Mouse (Mus musculus) 416B (cell line): ENCODE measurements around the gene Rfc2.

Experiments used
- DNase-seq: peaks from one replicate; pipeline ENCODE4 v3.0.0; 2011; ENCODE audit warnings: low read depth

Rfc2 gene

DNA sequence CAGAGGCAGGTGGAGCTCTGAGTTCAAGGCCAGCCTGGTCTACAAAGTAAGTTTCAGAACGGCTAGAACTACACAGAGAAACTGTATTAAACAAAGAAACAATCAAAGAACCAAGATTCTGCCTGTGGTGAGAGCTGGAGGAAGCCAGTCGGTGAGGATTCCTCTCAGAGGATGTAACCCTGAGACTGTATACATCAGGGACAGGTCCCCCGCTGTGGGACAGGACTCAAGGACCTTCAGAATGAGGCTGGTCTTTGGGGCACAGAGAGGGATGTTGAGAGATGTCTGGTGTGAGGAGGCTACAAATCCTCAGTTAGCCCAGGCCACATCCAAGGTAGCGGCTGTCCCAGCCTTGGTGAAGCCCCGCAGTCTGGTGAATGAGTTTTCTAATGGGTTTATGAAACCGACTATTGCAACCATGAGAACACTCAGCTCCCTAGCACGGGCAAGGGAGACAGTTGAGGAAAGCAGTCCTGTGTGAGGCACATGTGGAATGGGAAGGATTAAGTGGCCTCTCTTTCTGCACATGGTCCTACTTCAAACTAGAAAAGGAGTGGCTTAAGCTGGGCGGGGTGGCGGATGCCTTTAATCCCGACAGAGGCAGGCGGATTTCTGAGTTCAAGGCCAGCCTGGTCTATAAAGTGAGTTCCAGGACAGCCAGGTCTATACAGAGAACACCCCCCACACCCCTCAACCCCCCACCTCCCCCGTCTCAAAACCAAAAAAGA is 28.9 kb downstream of the Rfc2 start:
- no peak for DNase-seq

DNA sequence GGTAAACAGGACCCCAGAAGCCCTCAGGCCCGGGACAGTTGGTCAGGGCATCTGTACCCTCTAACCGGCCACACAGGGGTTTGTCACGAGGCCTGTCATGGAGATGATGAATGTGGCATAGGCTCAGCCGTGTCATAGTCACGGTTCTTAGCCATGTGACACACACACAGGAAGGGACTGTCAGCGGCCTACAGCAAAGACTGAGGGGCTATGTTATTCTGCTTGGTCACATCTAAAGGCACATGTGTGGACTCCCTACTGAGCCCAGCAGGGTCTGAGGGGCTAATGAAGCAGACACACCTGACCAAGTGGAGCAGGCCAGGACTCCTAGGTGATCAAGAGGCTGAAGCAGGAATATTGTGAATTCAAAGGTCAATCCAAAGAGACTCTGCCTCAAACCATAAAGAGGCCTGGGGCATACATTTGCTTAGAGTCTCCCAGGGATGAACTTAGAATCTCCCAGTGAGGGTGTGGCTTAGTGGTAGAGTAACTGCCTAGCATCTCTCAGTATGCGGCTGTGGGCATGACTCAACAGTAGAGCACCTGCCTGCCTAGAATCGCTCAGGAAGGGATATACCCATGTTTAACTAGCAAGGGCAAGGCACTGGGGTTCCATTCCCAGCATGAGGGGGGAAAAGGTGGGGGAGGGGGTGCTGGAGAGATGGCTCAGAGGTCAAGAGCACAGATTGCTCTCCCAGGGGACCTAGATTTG is 30.8 kb downstream of the Rfc2 start:
- peak; percentile 67 for DNase-seq

DNA sequence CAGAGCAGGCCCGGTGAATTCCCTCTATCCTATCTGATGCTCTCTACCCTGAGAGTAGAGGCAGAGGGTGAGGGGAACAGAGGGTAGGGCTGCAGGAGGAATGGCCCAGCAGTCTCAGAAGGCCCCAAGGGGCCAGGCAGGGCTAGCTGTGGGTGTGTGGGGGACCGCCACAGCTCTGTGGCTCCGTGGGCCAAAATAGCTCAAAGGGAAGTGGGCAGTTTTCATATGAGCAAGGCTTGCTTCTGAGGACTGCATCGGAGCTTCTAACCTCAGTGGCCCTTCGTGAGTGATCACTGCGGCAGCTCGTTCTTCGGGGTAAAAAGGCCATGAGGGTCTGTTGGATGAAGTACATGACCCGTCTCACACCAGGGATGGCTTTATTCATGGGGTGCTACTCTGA is 32.6 kb downstream of the Rfc2 start:
- DNase-seq: peak; percentile 39

- peak; percentile 54 for DNase-seq
Measured at GRCm38 (mm10) chr5:134614296-134614695, 33.1 kb downstream of the Rfc2 start.

GRCm38 (mm10) chr5:134614802-134615201 is 33.6 kb downstream of the Rfc2 start, which contains the start of gene Lat2:
Lat2 (minus strand) TSS chr5:134615025.
- peak; percentile 91 for DNase-seq

- DNase-seq: no peak
Measured at GRCm38 (mm10) chr5:134615380-134615779, 34.2 kb downstream of the Rfc2 start.

GRCm38 (mm10) chr5:134615780-134616179 is 34.6 kb downstream of the Rfc2 start:
- no peak for DNase-seq

DNA sequence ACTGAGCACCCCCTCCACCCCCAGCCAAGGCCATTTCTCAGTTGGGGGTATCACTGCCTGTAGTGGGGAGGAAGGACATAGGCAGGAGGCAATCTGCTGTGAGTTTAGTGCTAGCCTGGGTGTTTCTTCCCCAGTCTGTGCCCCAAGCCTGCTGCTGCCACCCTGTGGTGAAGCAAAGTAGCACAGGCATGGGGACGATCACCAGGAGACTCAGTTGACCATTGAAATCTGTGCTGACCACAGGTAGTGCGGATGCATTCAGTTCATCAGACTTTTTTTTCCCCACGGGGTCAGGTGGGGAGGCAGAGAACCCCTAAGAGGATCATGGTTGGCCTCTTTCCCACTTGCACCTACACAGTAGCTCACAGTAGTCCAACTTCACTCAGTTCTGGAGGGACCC is 35.9 kb downstream of the Rfc2 start:
- peak; percentile 76 for DNase-seq

DNA sequence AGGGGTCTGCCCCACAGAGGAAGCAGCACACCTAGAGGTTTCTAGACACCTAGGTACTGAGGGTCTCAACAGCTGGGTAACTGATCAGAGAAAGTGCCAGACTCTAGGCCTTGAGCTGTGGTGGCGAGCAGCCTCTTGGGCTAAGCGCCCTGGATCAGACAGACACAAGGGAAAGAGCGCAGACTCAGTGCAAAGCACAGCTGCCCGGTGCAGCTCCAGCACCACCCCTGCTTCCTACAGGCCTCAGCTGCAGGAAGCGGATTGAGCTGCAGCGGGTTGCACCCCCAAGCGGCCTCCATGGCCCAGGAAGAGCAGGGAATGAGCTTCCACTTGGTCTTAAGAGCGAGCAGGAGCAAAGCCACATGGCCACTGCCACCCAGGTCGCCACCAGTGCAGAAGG is 39.3 kb downstream of the Rfc2 start:
- DNase-seq: no peak

DNA sequence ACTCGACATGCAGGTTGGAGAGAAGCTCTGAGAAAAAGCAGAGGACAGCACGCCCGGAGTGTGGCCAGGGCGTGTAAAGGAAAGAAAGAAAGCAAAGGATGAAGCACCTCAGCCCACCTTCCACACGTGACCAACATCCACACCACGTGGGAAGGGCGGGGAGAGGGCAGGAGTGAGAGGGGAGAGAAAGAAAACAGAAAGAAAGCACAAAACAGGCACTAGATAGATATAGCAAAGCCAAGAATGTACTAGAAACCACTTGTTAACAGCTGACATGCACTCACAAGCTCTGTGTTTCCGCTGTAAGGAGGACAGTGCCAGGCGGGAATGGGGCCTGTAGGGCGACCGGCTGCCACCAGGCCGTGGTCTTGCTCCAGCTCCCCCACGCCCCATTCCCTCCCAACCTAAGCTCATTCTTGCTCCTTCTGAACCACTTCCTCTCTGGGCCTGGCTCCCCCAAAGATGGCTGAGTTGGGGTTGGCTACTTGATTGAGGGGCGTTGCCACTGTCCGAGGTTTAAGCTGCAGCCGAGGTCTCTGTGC is 40.0 kb downstream of the Rfc2 start:
- DNase-seq: no peak

- no peak for DNase-seq
Measured at GRCm38 (mm10) chr5:134622069-134622468, 40.9 kb downstream of the Rfc2 start.

- DNase-seq: peak; percentile 45
Measured at GRCm38 (mm10) chr5:134629508-134629907, 48.3 kb downstream of the Rfc2 start.

DNA sequence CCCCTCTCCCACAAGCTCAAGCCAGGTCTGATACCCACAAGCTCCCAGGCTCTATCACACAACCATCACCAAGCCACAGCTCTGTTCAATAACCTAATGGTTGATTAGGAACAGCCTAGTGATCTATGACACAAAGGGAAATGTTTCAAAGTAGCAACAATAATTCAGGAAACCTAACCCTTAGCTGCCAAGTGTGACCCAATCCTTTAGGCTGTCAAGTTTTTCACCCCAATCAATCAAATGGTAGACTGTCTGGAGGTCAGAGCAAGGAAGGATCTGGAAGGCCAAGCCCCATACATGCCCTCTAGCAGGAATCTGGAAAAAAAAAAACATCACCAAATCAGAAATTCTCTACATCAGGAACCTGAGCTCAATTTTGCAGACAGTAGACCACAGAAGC is 49.7 kb downstream of the Rfc2 start:
- DNase-seq: no peak

DNA sequence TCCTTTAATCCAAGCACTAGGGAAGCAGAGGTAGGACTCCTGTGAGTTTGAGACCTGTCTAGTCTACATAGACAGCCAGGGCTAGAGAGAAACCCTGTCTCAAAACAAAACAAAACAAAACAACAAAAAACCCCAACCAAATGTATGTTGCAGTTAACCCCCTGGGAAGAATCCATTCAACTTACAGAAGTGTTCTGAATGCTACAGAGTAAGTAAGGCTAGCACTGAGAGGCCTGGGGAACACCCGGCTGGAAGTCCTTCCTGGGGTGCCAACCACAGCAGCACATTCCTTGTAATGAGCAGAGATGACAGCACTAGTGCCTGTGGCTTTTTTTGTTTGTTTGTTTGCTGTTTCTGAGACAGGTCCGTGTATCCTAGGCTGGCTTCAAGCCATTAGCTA is 51.7 kb downstream of the Rfc2 start:
- DNase-seq: no peak

- peak; percentile 36 for DNase-seq
Measured at GRCm38 (mm10) chr5:134637820-134638367, 56.7 kb downstream of the Rfc2 start.

DNA sequence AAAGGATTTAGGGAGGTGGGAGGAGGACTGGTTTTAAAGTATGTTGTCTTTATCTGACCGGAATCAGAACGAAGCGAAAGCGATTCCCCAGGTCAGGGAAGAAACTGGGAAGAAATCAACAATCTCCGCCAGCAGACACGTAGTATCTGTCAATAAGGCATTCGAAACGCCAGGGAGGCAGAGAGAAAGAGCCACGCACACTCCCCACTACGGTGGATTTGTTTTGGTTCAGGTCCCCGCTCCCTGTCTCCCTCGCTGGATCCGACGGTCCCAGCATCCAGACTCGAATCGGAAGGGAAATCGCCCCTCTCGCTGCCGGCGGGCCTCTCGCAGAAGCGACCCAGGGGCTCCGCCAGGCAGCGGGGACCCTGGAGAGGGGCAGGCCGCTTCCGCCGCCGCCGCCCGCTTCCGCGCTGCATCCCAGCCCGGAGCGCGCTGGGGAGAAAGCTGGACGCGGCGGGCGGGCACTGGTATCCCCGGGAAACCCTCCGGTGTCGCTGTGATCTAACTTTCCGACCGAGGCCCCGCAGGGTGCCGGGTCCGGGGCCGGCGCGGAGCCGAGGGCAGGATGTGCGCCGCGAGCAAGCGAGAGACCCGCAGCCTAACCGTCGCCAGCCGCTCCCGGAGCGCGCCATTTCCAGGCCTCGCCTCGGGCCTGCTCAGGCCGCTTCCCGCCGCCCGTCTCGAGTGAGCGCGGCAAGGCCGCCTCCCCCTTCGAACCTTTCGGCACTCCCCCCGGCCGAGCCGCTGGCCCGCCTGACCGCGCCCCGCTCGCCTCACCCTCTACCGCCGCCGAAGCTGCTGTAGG is 57.5 kb downstream of the Rfc2 start:
- no peak for DNase-seq

DNA sequence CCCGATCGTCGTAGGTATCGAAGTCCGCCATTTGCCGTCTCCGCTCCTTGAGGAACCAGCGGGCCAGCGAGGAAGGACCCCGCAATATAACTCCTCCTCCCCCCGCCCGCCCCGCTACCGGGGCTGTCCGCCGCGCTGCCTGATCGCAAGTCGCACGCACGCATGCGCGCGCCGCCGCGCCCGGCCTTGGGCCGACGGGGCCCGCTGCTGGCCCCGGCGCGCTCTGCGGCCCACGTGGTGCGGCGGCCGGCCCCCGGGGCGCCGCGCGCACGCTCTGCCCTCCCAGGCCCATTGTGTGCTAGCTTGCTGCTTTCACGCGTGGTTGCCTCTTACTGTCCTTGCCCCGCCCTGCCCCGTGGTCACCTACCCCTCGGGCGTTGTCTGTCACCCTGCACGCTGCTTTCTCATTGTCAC is 58.1 kb downstream of the Rfc2 start, which contains the start of gene Eif4h:
Gene Eif4h, minus strand, starts transcription at position 222 of the 414 bp plus-strand sequence.
- DNase-seq: peak; percentile 95

DNA sequence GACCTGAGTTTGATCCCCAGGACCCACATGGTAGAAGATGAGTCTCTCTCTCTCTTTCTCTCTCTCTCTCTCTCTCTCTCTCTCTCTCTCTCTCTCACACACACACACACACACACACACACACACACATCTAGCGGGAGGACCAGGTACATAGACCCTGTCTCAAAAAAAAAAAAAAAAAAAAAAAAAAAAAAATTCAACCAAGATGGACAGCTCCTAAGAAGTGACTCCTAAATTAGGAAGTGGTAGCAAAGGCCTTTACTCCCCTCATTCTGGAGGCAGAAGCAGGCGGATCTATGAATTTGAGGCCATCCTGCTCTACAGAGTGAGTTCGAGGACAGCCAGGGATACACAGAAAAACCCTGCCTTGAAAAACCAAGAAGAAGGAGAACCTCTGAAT is 59.2 kb downstream of the Rfc2 start:
- DNase-seq: no peak

- peak; percentile 58 for DNase-seq
Measured at GRCm38 (mm10) chr5:134644121-134644520, 63.0 kb downstream of the Rfc2 start.

GRCm38 (mm10) chr5:134644643-134645118 is 63.5 kb downstream of the Rfc2 start:
- DNase-seq: peak; percentile 71

DNA sequence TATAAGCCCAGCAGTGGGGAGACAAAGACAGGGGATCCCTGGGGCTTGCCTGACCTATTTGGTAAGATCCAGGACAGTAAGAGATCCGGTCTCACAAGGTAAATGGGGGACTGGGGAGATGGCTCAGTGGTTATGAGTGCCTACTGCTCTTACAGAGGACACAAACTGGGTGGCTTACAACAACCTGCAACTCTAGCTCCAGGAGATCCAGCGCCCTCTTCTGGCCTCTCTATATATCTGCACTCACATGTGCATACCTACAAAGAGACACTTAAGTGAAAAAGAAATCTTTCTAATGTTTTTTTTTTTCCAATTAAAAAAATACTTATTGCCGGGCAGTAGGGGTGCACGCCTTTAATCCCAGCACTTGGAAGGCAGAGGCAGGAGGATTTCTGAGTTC is 65.3 kb downstream of the Rfc2 start:
- peak; percentile 26 for DNase-seq

GRCm38 (mm10) chr5:134647394-134647793 is 66.2 kb downstream of the Rfc2 start:
- no peak for DNase-seq
